Mouse (Mus musculus) megakaryocyte-erythroid progenitor cell, adult 5 weeks (primary cell): ENCODE measurements around the gene Cabp5. TPM values are rescaled to one million over a fixed set of nuclear protein-coding genes. Genes with fewer than 3 reads are reported as not detected.

Experiments used
- polyA plus RNA-seq: library from polyadenylated mRNA; stranded (reverse); fragments of >175 nt; gene quantifications from 2 replicates; pipeline ENCODE4 v1.2.3, GENCODE M21; 2012

The Cabp5 gene
- polyA plus RNA-seq = not detected in 2 replicates

GRCm38 (mm10) chr7:13397832-13398231 is at the start of gene Cabp5:
Gene Cabp5 (plus strand): TSS chr7:13398132.

GRCm38 (mm10) chr7:13450541-13450940 is 52.6 kb downstream of the Cabp5 start, which contains the start of gene Bsph1:
Gene Bsph1 (plus strand): TSS chr7:13450841.

Other genes starting within 250 kb of the Cabp5 start
- 0.01 TPM in 2 replicates for gene Vmn1r88, start 238.6 kb upstream of the Cabp5 start, polyA plus RNA-seq
- not detected in 2 replicates for gene Vmn1r89, start 185.1 kb upstream of the Cabp5 start, polyA plus RNA-seq
- gene Lig1, start 120.8 kb upstream of the Cabp5 start, polyA plus RNA-seq = 63.9 and 82.8 TPM in 2 replicates
- 1.2 and 1.8 TPM in 2 replicates for gene Zswim9, start 119.4 kb upstream of the Cabp5 start, polyA plus RNA-seq
- gene Pla2g4c, start 73.5 kb upstream of the Cabp5 start, polyA plus RNA-seq = 0.06 and 0.13 TPM in 2 replicates
- not detected in 2 replicates for gene Bsph1, start 52.7 kb downstream of the Cabp5 start, polyA plus RNA-seq
- not detected in 2 replicates for gene Bsph2, start 172.9 kb downstream of the Cabp5 start, polyA plus RNA-seq
- gene Sult2a5, start 225.8 kb downstream of the Cabp5 start, polyA plus RNA-seq = not detected in 2 replicates